Mouse (Mus musculus) kidney, embryonic 16.5 days (tissue): ENCODE results near the gene Gsto1. TPM values are rescaled to one million over a fixed set of nuclear protein-coding genes. Genes with fewer than 3 reads are reported as not detected.
A peak's percentile ranks its signal among the peaks of the same experiment; 100 is the strongest.

ENCODE experiments used
- ATAC-seq: fragments of 200-750 bp; cut with Nextera tagmentation; 2 replicates; pipeline ENCODE4 v1.8.0; 2017; ENCODE audit warnings: moderate TSS enrichment; ENCODE audit not compliant: low FRiP score, low TSS enrichment
- H3K27ac ChIP-seq: fragments of 300-500 bp; sonication (generic); 2 replicates; pipeline ENCODE4 v1.5.1; 2014; ENCODE audit warnings: low read length
- H3K27me3 ChIP-seq: fragments of 300-500 bp; sonication (generic); 2 replicates; pipeline ENCODE4 v1.6.1; 2014; ENCODE audit warnings: low read length, control low read depth, mixed read lengths; ENCODE audit not compliant: insufficient read depth
- H3K36me3 ChIP-seq: fragments of 300-500 bp; sonication (generic); 2 replicates; pipeline ENCODE4 v1.6.1; 2014; ENCODE audit warnings: low read length, control low read depth, mixed read lengths; ENCODE audit not compliant: insufficient read depth
- H3K4me1 ChIP-seq: fragments of 300-500 bp; sonication (generic); 2 replicates; pipeline ENCODE4 v1.6.1; 2014; ENCODE audit warnings: low read length, control low read depth, mixed read lengths; ENCODE audit not compliant: insufficient read depth
- H3K4me2 ChIP-seq: fragments of 300-500 bp; sonication (generic); replicated peaks from 2 replicates; pipeline ENCODE4 v1.6.1; 2014; ENCODE audit warnings: low read depth, low read length
- H3K4me3 ChIP-seq: fragments of 300-500 bp; sonication (generic); 2 replicates; pipeline ENCODE4 v1.5.1; 2014; ENCODE audit warnings: mild to moderate bottlenecking, low read length
- H3K9ac ChIP-seq: fragments of 300-500 bp; sonication (generic); replicated peaks from 2 replicates; pipeline ENCODE4 v1.6.1; 2014; ENCODE audit warnings: low read length
- H3K9me3 ChIP-seq: fragments of 300-500 bp; sonication (generic); 2 replicates; pipeline ENCODE4 v1.6.1; 2016; ENCODE audit warnings: low read length, control low read depth
- WGBS: fragments of 180-500 bp; shearing (Covaris S2); extraction: QIAGEN DNeasy Blood & Tissue Kit; methylation state at CpG from one replicate; pipeline ENCODE4 v1.1.7; 2014; 5-methylcytosine and 5-hydroxymethylcytosine counted together
- polyA plus RNA-seq: library from polyadenylated mRNA; unstranded; fragments of >200 nt; fragmentation: Nextera tagmentation; extraction: Ambion mirVana; gene quantifications from 2 replicates; pipeline ENCODE4 v1.2.1, GENCODE M21; 2015

Gene Gsto1
- polyA plus RNA-seq, 1 experiment from 2014 or later = 134 TPM

DNA sequence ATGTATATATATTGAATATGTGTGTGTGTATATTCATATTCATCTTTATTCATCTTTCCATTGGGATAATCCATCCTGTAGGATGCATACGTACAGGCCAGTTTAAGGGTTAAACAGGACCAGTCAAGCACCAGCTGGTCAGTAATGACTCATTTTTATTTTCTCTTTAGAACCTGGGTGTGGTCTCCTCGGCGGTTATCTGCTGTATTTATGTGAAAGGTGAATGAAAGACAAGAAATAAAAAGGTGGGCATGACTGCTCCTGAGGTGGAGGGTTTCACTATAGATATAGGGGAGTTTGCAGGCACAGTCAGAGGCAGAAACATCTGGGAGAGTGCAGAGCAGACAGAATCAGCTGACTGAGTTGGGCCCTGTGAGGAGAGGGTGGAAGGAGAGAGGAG is 14.7 kb downstream of the Gsto1 start:
- H3K27ac ChIP-seq = no peak overlapping the region
- H3K27me3 ChIP-seq = no peaks in the 10 kb centered on the region
- H3K4me2 ChIP-seq = no peak overlapping the region
- 0 out of 2 replicates have a peak, but pooled peaks cover 7% of the 10 kb centered on the region for H3K4me1 ChIP-seq
- no peaks in the 10 kb centered on the region for H3K9me3 ChIP-seq
- no peaks in the 10 kb centered on the region for H3K36me3 ChIP-seq
- no peak overlapping the region for H3K4me3 ChIP-seq
- no peak for ATAC-seq
- WGBS = 33% methylated on average over 3 of the region's 3 CpGs
- no peak overlapping the region for H3K9ac ChIP-seq

DNA sequence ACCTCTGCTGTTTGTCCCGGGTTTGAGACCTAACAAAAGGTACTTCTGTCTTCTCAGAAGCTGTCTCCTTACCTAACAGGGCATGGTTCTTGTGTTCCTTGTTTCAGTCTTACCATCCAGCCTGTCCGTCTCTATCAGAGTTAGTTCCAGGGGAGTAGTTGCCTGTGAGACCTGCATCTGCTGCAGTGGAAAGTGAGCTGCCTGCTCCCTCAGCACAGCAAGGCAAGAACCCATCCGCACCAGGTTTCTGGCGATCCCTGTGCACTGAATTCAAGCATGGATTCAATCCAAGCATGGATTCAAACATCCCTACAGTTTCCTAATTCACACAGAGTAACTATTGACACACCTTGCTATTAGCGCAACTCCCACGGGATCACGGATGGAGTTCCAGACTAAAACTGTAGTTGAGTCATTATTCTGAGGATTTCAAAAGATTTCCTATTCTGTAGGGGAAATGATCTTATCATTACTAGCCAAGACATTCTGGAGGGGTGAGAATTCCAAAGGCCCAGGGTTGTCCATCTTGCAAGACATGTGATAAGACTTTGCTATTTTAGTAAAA is 15.4 kb downstream of the Gsto1 start:
- Histone ChIP-seq H3K9ac (no peak overlapping the region), H3K27me3 (no peaks in the 10 kb centered on the region), H3K4me2 (no peak overlapping the region), H3K4me3 (no peak overlapping the region), H3K4me1 (0 out of 2 replicates have a peak, but pooled peaks cover 4% of the 10 kb centered on the region), H3K27ac (no peak overlapping the region), H3K36me3 (no peaks in the 10 kb centered on the region), H3K9me3 (no peaks in the 10 kb centered on the region)
- no peak for ATAC-seq
- 75% methylated on average over 7 of the region's 7 CpGs for WGBS

DNA sequence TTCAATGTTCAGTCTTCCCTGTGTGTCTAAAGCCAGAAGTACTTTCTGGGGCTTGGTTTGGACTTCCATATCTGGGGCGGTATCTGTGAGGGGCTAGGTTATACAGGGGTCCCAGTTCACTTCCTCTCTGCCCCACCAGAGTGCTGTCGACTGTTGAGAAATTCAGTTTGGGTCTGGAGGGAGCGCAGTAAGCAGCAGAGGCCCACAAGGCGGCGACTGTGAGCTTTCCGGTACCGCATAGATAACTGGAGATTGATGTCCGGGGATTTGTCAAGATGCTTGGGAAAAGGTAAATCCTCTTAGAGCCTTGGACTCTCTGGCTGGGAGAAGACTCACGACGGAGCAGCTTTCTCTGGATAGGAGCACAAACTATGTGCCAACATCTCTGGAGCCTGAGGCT is 16.7 kb downstream of the Gsto1 start:
- no peak overlapping the region for H3K9ac ChIP-seq
- H3K36me3 ChIP-seq = no peaks in the 10 kb centered on the region
- H3K27me3 ChIP-seq = no peaks in the 10 kb centered on the region
- no peaks in the 10 kb centered on the region for H3K4me1 ChIP-seq
- H3K9me3 ChIP-seq = no peaks in the 10 kb centered on the region
- WGBS = 31% methylated on average over 10 of the region's 10 CpGs
- ATAC-seq = no peak
- no peak overlapping the region for H3K27ac ChIP-seq
- no peak overlapping the region for H3K4me3 ChIP-seq
- H3K4me2 ChIP-seq = no peak overlapping the region

DNA sequence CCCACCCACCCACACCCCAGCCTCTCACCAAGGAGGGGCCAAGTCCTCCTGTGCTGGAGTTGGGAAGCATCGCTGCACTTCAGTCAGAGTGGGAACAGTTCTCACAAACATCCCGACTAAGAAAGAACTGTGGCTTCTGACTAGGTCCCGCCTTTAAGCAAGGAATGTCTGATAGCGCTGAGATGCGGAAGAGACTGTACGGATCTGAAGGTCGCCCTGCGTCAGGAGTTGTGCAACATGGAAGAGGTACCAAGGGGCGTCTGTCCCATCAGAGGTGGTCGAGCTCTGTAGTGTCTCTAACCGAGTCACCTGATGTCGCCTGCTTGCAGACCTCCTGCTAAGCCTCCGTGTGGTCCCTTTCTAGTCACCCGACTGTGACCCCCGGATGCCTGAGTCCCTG is 21.5 kb downstream of the Gsto1 start:
- ATAC-seq = no peak
- Histone ChIP-seq H3K9ac (no peak overlapping the region), H3K4me2 (no peak overlapping the region), H3K9me3 (no peaks in the 10 kb centered on the region), H3K4me3 (no peak overlapping the region), H3K4me1 (no peaks in the 10 kb centered on the region), H3K36me3 (no peaks in the 10 kb centered on the region), H3K27ac (no peak overlapping the region), H3K27me3 (no peaks in the 10 kb centered on the region)
- 78% methylated on average over 15 of the region's 15 CpGs for WGBS

DNA sequence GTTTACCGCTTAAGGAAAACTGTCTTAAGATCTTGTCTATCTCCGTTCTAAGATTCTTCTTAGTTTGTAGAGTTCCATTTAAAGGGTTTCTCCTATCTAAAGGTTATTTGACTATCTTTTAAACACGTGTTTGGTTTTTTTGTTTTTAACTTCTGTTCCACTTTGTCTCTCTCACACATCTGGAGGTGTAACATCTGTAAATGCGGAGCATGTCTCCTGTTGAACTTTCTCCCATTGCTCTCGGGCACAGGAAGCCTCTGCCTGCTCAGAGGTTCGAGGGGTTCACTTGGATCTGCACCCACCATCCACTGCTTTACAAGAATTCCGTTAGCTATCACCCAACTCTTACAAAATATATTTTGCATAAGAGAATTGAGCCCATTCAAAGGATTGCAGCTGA is 26.8 kb downstream of the Gsto1 start:
- H3K4me3 ChIP-seq = no peak overlapping the region
- H3K27me3 ChIP-seq = no peaks in the 10 kb centered on the region
- H3K9ac ChIP-seq = no peak overlapping the region
- H3K4me2 ChIP-seq = no peak overlapping the region
- H3K27ac ChIP-seq = no peak overlapping the region
- peaks cover 18% of the 10 kb centered on the region for H3K4me1 ChIP-seq
- ATAC-seq = no peak
- H3K36me3 ChIP-seq = no peaks in the 10 kb centered on the region
- 83% methylated on average over 7 of the region's 7 CpGs for WGBS
- no peaks in the 10 kb centered on the region for H3K9me3 ChIP-seq

DNA sequence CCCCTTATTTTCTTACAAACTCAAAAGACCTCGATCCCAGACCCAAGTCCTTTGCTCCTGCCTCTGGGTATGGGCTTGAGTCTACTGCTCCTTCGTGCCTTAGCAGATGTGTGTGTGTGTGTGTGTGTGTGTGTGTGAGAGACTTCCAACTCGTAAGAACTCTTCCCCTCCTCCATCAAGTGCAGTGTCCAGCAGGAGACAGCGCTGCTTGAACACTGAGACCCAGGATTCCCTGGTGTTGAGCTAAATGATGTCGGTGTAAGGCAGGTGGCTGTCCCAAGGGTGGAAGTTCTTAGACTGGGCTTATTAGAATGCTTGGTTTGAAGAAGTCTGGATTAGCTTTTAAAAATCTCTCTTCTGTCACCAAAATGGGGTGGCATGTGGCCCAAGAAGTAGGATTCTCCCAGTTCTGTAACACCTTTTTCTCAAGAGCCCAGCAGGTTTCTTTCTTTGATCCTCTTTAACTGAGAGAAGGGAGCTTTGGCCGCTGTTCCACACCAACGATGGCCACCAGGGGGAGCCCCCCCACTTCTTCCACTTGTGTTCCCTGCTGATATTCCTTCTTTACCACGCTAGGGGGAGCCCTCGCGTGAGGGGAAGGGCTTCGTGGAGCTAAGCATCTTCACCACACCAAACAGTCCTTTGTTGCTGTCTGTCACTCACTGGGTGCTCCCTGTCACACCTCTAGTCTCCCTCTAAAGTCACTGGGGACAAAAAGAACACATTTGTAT is 27.5 kb downstream of the Gsto1 start:
- WGBS = 27% methylated on average over 11 of the region's 11 CpGs
- no peak overlapping the region for H3K4me2 ChIP-seq
- peak; percentile 70 for ATAC-seq
- peaks cover 25% of the 10 kb centered on the region for H3K4me1 ChIP-seq
- H3K36me3 ChIP-seq = no peaks in the 10 kb centered on the region
- H3K9me3 ChIP-seq = no peaks in the 10 kb centered on the region
- no peak overlapping the region for H3K9ac ChIP-seq
- H3K27me3 ChIP-seq = no peaks in the 10 kb centered on the region
- no peak overlapping the region for H3K27ac ChIP-seq
- H3K4me3 ChIP-seq = no peak overlapping the region

DNA sequence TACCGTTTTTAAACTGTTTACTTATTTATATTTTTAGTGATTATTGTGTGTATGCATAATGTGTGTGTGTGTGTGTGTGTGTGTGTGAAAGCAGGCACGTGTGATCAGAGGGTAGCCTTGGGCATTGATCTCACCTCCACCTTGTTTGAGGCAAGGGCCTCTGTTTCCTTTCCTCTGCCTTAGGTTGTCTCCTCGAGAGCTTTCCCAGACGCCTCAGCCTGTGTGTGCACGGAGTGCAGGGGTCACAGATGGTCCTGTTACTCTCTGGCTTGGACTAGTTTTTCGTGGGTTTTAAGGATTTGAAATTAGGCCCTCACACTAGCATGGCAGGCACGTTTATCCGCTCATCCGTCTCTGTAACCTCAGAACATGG is 28.1 kb downstream of the Gsto1 start:
- H3K9me3 ChIP-seq = no peaks in the 10 kb centered on the region
- no peaks in the 10 kb centered on the region for H3K27me3 ChIP-seq
- peaks cover 26% of the 10 kb centered on the region for H3K4me1 ChIP-seq
- H3K4me3 ChIP-seq = no peak overlapping the region
- 46% methylated on average over 9 of the region's 9 CpGs for WGBS
- H3K27ac ChIP-seq = no peak overlapping the region
- no peak overlapping the region for H3K9ac ChIP-seq
- ATAC-seq = peak; percentile 36; the same call in 1 of the 2 replicates
- H3K36me3 ChIP-seq = no peaks in the 10 kb centered on the region
- no peak overlapping the region for H3K4me2 ChIP-seq

DNA sequence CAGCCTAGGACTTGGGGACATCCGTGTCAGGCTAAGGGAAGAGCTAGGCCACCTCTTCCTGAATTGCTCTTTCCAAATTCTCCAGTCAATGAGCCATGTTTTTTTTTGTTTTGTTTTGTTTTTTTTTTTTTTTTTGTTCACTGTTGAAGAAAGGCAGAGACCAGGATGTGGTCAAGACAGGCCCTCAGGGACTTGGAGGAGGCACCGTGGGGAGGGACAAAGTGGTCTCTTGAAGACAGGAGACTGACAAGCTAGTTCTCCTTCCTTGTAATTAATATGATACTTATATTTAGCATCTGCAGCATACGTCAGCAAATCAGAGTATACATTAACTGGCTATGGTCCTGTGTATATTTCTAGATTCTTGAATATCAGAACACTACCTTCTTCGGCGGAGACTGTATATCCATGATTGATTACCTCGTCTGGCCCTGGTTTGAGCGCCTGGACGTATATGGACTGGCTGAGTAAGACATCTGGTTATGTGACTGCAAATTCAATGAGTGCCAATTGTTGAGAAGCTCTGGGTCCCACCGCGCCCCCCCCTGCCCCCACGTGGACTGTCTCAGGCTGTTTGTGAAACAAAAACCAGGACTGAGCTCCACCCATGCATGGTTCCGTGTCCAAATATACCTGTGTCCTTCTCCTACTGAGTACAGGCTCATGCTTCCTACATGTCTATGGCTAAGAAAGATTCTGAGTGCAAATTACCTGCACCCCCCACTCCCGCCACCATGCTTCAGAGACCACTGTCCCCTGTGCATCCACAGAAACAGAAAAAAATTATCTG is 29.7 kb downstream of the Gsto1 start:
- no peak overlapping the region for H3K27ac ChIP-seq
- H3K27me3 ChIP-seq = no peaks in the 10 kb centered on the region
- H3K4me2 ChIP-seq = no peak overlapping the region
- H3K4me1 ChIP-seq = peaks cover 28% of the 10 kb centered on the region
- no peaks in the 10 kb centered on the region for H3K36me3 ChIP-seq
- no peak for ATAC-seq
- H3K4me3 ChIP-seq = no peak overlapping the region
- 66% methylated on average over 13 of the region's 13 CpGs for WGBS
- no peak overlapping the region for H3K9ac ChIP-seq
- H3K9me3 ChIP-seq = no peaks in the 10 kb centered on the region

DNA sequence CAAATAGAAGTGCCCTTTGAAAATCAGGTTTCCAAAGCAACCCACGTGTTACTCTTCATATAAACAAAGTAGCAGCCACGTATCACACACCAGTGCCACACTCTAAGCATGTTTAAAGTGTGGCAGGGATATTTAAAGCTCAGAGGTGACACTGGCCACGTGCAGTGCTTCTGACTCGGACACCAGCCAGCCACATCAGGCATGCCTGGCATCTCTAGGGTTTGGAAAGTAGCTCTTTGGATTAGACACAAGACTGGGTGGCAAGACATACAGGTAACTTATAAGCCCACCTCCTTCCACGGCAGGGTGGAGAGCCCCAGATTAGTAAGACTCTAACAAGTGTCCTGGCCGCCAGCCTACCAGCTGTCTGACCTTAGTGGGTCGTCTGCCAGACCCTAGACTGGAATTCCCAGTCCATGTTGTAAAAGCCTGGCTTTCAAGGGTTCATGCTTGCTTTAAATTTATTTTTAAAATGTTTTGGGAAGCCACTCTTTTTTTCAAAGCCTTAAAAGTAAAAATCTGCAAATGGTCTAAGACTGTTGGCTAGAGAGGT is 30.5 kb downstream of the Gsto1 start:
- no peak for ATAC-seq
- H3K9ac ChIP-seq = no peak overlapping the region
- H3K4me1 ChIP-seq = peaks cover 35% of the 10 kb centered on the region
- H3K36me3 ChIP-seq = no peaks in the 10 kb centered on the region
- no peak overlapping the region; the same call in 1 of the 2 replicates for H3K27ac ChIP-seq
- 55% methylated on average over 7 of the region's 7 CpGs for WGBS
- H3K4me2 ChIP-seq = no peak overlapping the region
- no peaks in the 10 kb centered on the region for H3K9me3 ChIP-seq
- no peaks in the 10 kb centered on the region for H3K27me3 ChIP-seq
- H3K4me3 ChIP-seq = no peak overlapping the region
